Mouse (Mus musculus) liver, embryonic 11.5 days (tissue): ENCODE results near the gene Trim14. TPM values are rescaled to one million over a fixed set of nuclear protein-coding genes. Genes with fewer than 3 reads are reported as not detected.

Experiments
- ATAC-seq: fragments of 200-750 bp; cut with Nextera tagmentation; replicated peaks from 2 replicates; pipeline ENCODE4 v1.8.0; 2017; ENCODE audit warnings: moderate number of reproducible peaks, mild to moderate bottlenecking, moderate TSS enrichment, moderate library complexity; ENCODE audit not compliant: low FRiP score
- DNase-seq: peaks from one replicate; pipeline ENCODE4 v3.0.0-alpha.2; 2017; ENCODE audit warnings: low spot score
- H3K27ac ChIP-seq: fragments of 300-500 bp; sonication (generic); 2 replicates; pipeline ENCODE4 v1.5.1; 2014; ENCODE audit warnings: mild to moderate bottlenecking, low read depth, low read length, control low read depth
- H3K27me3 ChIP-seq: fragments of 300-500 bp; sonication (generic); replicated peaks from 2 replicates; pipeline ENCODE4 v1.6.1; 2014; ENCODE audit warnings: low read length, mixed read lengths; ENCODE audit not compliant: control insufficient read depth, insufficient read depth
- H3K36me3 ChIP-seq: fragments of 300-500 bp; sonication (generic); 2 replicates; pipeline ENCODE4 v1.6.1; 2014; ENCODE audit warnings: mild to moderate bottlenecking, low read length, moderate library complexity, mixed read lengths; ENCODE audit not compliant: control insufficient read depth, insufficient read depth
- H3K4me1 ChIP-seq: fragments of 300-500 bp; sonication (generic); replicated peaks from 2 replicates; pipeline ENCODE4 v1.6.1; 2014; ENCODE audit warnings: low read length, mixed read lengths; ENCODE audit not compliant: control insufficient read depth, insufficient read depth
- H3K4me2 ChIP-seq: fragments of 300-500 bp; sonication (generic); 2 replicates; pipeline ENCODE4 v1.6.1; 2014; ENCODE audit warnings: mild to moderate bottlenecking, control low read depth, moderate library complexity
- H3K4me3 ChIP-seq: fragments of 300-500 bp; sonication (generic); 2 replicates; pipeline ENCODE4 v1.5.1; 2014; ENCODE audit warnings: low read depth, low read length, control low read depth
- H3K9ac ChIP-seq: fragments of 300-500 bp; sonication (generic); 2 replicates; pipeline ENCODE4 v1.6.1; 2014; ENCODE audit warnings: low read depth, low read length, control low read depth
- H3K9me3 ChIP-seq: fragments of 300-500 bp; sonication (generic); 2 replicates; pipeline ENCODE4 v1.6.1; 2016; ENCODE audit warnings: low read length, inconsistent platforms, mixed read lengths; ENCODE audit not compliant: control insufficient read depth
- WGBS: fragments of 180-500 bp; shearing (Covaris S2); extraction: QIAGEN DNeasy Blood & Tissue Kit; methylation state at CpG from one replicate; pipeline ENCODE4 v1.1.7; 2014; 5-methylcytosine and 5-hydroxymethylcytosine counted together
- polyA plus RNA-seq: library from polyadenylated mRNA; unstranded; fragments of >200 nt; fragmentation: Nextera tagmentation; extraction: Ambion mirVana; gene quantifications from 2 replicates; pipeline ENCODE4 v1.2.1, GENCODE M21; 2014

The Trim14 gene
- polyA plus RNA-seq, 1 experiment from 2014 or later, result 13.9 TPM

DNA sequence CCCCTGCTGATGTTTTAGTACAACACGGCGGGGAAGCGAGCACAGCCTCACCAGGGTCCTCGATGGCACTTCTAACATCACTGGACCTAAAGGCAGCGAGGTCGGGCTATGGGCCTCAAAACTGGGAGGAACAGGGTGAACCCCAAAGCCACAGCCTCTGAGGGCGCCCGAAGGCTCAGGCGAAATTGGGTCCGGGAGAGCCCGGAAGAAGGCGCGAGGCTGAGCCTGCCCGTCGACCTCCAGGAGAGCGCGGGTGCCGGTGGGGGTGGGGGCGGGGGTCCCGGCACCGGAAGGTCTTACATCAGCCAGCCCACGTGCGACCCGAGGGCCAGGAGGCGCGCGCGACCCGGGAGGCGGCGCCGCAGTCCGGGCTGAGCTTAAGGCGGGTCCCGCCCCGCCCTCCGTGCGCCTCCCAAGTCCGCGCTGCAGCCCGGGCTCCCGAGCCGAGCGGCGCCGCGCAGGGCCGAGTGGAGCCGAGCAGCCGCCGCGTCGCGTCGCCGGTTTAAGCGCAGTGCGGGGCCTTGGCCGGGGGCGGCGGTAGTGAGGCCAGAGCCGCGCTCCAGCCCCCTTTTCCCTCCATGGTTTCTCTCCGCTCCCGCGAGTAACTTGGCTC lies 85.3 kb downstream of the Trim14 start, which contains the start of gene Anp32b:
Gene Anp32b (plus strand): TSS at position 384 of the 613 bp plus-strand sequence.
- DNase-seq, result peak; percentile 89
- under 1% methylated on average over 46 of the region's 66 CpGs for WGBS
- peak; percentile 92 for ATAC-seq
- no peaks in the 10 kb centered on the region for H3K36me3 ChIP-seq
- no peaks in the 10 kb centered on the region for H3K9me3 ChIP-seq
- peak within 1 kb of the TSS; percentile 95 for H3K4me2 ChIP-seq
- peak within 1 kb of the TSS; percentile 98 for H3K4me3 ChIP-seq
- H3K27me3 ChIP-seq, result no peaks in the 10 kb centered on the region
- peak within 1 kb of the TSS; percentile 100 for H3K9ac ChIP-seq
- H3K27ac ChIP-seq, result peak within 1 kb of the TSS; percentile 100
- H3K4me1 ChIP-seq, result peaks cover 53% of the 10 kb centered on the region

DNA sequence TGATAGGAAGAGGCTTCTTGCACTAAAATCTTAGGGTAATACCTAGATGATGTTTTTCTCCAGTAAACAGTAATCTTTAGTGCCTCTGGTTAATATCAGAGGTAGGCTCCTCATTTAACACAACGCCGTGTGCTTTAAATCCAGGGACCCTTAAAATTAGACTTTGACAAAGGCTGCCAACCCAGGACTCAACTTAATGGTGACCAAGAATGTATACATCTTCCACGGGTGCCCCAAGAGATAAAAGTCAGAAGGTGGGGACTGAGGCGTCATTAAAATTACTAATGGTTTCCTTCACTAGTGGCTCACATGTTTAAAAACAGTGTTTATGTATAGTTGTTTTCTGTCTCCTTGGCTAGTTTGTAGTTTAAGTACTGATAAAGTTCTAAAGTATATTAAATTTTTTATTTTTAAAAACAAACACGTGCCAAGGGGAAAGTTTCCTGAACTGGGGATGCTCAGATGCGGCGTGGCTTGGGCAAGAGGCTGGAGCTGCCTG lies 85.9 kb downstream of the Trim14 start:
- Histone ChIP-seq H3K9me3 (no peaks in the 10 kb centered on the region), H3K27ac (peak overlapping the region; percentile 100), H3K4me1 (peaks cover 49% of the 10 kb centered on the region), H3K4me3 (peak overlapping the region; percentile 98), H3K4me2 (peak overlapping the region; percentile 84), H3K36me3 (no peaks in the 10 kb centered on the region), H3K27me3 (no peaks in the 10 kb centered on the region), H3K9ac (peak overlapping the region; percentile 100)
- DNase-seq (no peak), ATAC-seq (no peak)
- 29% methylated on average over 7 of the region's 7 CpGs for WGBS

DNA sequence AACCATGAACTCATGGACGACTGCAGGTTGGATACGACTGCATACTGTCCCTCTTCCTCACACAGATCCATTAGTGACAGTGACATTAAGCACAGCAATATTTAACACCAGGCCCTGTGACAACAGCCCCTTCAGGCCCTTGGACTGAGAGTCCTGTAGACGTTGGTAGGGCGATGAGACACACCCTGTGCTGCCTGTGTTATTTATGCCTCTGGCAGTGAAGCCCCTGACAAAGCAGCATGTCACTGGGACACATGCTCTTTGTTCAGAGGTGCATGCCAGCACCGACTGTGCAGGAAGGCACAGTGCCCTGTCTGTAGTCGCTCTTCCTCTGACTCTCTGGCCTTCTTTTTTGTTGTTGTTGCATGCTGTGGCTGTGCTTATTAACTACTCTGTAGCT lies 87.1 kb downstream of the Trim14 start:
- Histone ChIP-seq H3K27me3 (no peaks in the 10 kb centered on the region), H3K36me3 (no peaks in the 10 kb centered on the region), H3K9me3 (no peaks in the 10 kb centered on the region), H3K4me2 (peak overlapping the region; percentile 27), H3K27ac (peak overlapping the region; percentile 85), H3K4me3 (no peak overlapping the region), H3K4me1 (peaks cover 37% of the 10 kb centered on the region), H3K9ac (peak overlapping the region; percentile 60)
- ATAC-seq (no peak), DNase-seq (no peak)
- 48% methylated on average over 6 of the region's 6 CpGs for WGBS

DNA sequence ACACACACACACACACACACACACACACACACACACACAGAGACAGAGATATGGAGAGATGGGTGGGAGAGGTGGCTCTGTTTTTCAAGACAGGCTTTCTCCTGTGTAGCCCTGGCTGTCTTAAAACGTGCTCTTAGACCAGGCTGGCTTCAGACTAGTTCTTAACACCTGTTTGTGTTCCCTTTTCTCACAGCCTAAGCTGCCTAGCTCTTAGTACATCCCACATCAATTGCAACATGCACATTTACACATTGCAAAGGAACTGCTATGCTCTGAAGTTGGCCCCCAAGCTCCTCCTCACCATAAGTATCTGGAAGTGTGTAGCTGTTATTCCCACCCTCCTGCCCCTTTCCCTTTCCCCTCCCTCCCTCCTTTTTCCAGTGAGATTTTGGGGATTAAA lies 88.5 kb downstream of the Trim14 start:
- Histone ChIP-seq H3K9me3 (no peaks in the 10 kb centered on the region), H3K27me3 (no peaks in the 10 kb centered on the region), H3K36me3 (no peaks in the 10 kb centered on the region), H3K4me1 (peaks cover 33% of the 10 kb centered on the region), H3K9ac (peak overlapping the region; percentile 40; the same call in 1 of the 2 replicates), H3K4me3 (no peak overlapping the region), H3K27ac (peak overlapping the region; percentile 38; the same call in 1 of the 2 replicates), H3K4me2 (no peak overlapping the region)
- ATAC-seq (no peak), DNase-seq (no peak)
- WGBS, result 46% methylated on average over 1 of the region's 1 CpGs

DNA sequence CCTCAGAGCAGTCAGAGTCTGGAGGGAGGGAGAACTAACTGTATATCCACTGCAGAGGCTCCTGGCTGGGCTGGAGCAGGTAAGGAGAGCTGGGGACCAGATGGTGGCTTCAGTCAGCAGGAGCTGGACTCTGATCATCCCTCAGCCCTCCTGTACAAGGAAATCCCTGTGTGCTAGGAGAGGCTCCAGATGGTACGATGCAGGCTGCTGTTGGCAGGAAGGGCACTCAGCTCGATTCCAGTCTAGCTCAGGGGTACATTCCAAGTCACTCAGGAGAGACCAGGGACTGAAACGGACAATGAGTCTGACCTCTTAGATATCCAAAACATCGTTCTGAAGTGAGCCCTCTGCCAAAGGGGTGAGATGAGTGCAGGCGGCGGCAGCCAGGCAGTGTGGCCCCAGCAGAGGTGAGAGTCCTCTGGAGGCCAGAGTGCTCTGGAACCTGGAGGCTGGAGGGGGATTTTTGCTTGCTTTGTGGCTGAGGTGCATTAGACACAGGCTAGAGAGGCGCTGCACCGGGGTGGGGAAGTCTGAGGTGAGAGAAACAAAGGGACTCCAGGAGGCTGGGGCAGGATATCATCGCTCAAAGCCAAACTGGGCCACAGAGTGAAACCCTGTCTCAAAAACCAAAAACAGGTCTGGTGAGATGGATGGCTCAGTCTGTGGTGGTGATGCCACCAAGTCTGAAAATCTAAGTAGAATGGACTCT lies 90.5 kb downstream of the Trim14 start:
- ATAC-seq (no peak), DNase-seq (no peak)
- Histone ChIP-seq H3K4me2 (no peak overlapping the region), H3K27me3 (no peaks in the 10 kb centered on the region), H3K27ac (no peak overlapping the region), H3K4me1 (peaks cover 33% of the 10 kb centered on the region), H3K9me3 (no peaks in the 10 kb centered on the region), H3K4me3 (no peak overlapping the region), H3K9ac (peak overlapping the region; percentile 13; the same call in 1 of the 2 replicates), H3K36me3 (no peaks in the 10 kb centered on the region)
- 69% methylated on average over 9 of the region's 9 CpGs for WGBS

Other genes with a start within 250 kb of the Trim14 start
- gene Foxe1, start 192.5 kb downstream of the Trim14 start, polyA plus RNA-seq, result not detected in 2 replicates
- 14.1 and 14.7 TPM in 2 replicates for gene Trmo, start 146.7 kb downstream of the Trim14 start, polyA plus RNA-seq
- 206 and 233 TPM in 2 replicates for gene Hemgn, start 122.6 kb downstream of the Trim14 start, polyA plus RNA-seq
- 586 and 618 TPM in 2 replicates for gene Anp32b, start 85.2 kb downstream of the Trim14 start, polyA plus RNA-seq
- gene Nans, start 46.9 kb downstream of the Trim14 start, polyA plus RNA-seq, result 108 and 109 TPM in 2 replicates
- gene Coro2a, start 66.1 kb upstream of the Trim14 start, polyA plus RNA-seq, result 4.8 and 5.7 TPM in 2 replicates
- gene Tbc1d2, start 114.1 kb upstream of the Trim14 start, polyA plus RNA-seq, result 0.58 and 0.70 TPM in 2 replicates